Mouse (Mus musculus) ES-Bruce4 (cell line): ENCODE data around the gene Abo.

Experiments used
- CTCF ChIP-seq: IDR thresholded peaks from one replicate; pipeline ENCODE4 v1.8.1; 2011; ENCODE audit warnings: low read depth, low read length
- POLR2A ChIP-seq: IDR thresholded peaks from one replicate; pipeline ENCODE4 v1.8.1; 2011; ENCODE audit warnings: low read length; ENCODE audit not compliant: insufficient read depth

DNA sequence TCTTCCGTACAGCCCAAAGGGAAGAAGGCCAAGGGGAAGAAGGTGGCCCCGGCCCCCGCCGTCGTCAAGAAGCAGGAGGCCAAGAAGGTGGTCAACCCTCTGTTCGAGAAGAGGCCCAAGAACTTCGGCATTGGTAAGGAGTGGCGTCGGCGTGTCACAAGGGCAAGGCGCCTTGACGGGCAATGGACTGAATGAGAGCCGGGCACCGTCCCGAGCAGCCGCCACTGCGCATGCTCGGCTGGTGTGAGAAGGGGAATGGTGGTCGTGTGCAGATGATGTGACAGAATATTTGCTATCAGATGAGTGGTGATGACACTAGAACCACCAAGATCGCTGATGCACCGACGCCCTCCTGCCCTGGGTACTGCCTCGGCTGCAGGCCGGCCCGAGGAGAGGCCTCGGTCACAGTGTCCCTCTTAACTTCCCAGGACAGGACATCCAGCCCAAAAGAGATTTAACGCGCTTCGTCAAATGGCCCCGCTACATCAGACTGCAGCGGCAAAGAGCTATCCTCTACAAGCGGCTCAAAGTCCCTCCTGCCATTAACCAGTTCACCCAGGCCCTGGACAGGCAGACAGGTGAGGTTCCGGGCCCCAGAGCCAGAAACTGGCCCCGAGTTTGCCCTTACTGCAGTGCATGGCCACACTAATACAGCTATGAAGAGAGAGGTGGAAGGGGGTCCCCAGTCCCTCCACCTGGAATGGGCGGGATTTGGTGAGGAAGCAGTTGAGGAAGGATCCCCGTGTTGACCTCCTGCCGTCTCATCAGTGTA is 46.4 kb upstream of the Abo start:
- TF ChIP-seq CTCF (no peak), POLR2A (no peak)
